In genomic region chr3:123515600-123516359, GRCm38 (mm10) we compare ENCODE assay signal across 8 mouse cellular contexts.
DNase-seq lines count a peak whose midpoint lies in the region; ATAC-seq and TF ChIP-seq lines count a peak whose summit lies in the region.

No protein-coding gene starts in this region.

- H3K4me1 ChIP-seq in heart, embryonic 11.5 days (ENCODE audit: control insufficient read depth, insufficient read depth, low read length) = no peaks in the 10 kb centered on the region
- no peaks in the 10 kb centered on the region for H3K4me1 ChIP-seq in intestine, postnatal 0 days (replicated peaks; ENCODE audit: control insufficient read depth, insufficient read depth, low read length)

- TF ChIP-seq CTCF in intestine, postnatal 0 days (IDR thresholded peaks at IDR 0.05; ENCODE audit: low read depth) = peak; percentile 73

- H3K9me3 ChIP-seq in heart, embryonic 11.5 days (replicated peaks; ENCODE audit: control insufficient read depth, low read length) = no peaks in the 10 kb centered on the region
- H3K9me3 ChIP-seq in intestine, postnatal 0 days (ENCODE audit: control insufficient read depth) = no peaks in the 10 kb centered on the region

- 25% methylated on average over 5 of the region's 5 CpGs for WGBS in heart, embryonic 11.5 days (ENCODE audit: insufficient replicate concordance)
- WGBS in intestine, postnatal 0 days = 16% methylated on average over 5 of the region's 5 CpGs

- H3K27ac ChIP-seq in heart, embryonic 11.5 days (ENCODE audit: low read depth, low read length) = no peak overlapping the region
- H3K27ac ChIP-seq in intestine, postnatal 0 days (ENCODE audit: low read depth, low read length) = no peak overlapping the region

- peak; percentile 63 for DNase-seq in heart, adult 8-10 months (ENCODE audit: low spot score)
- peak; percentile 82 for DNase-seq in 3T3-L1 (ENCODE audit: low read depth, low spot score)
- DNase-seq in MN1 (ENCODE audit: low spot score) = peak; percentile 63
- peak; percentile 72 for DNase-seq in embryo, embryonic 10 days (ENCODE audit: low spot score)
- DNase-seq in mesoderm, embryonic 11.5 days (ENCODE audit: low read depth, low spot score) = peak; percentile 80
- peak; percentile 10 for DNase-seq in thymus, postnatal 25 days

- ATAC-seq in heart, embryonic 11.5 days (replicated peaks; ENCODE audit: insufficient number of reproducible peaks, low FRiP score, low TSS enrichment) = no peak
- no peak for ATAC-seq in intestine, postnatal 0 days

- H3K4me3 ChIP-seq in heart, embryonic 11.5 days (ENCODE audit: low read depth, low read length) = no peak overlapping the region
- H3K4me3 ChIP-seq in intestine, postnatal 0 days (ENCODE audit: low read depth, low read length) = no peak overlapping the region

- H3K4me2 ChIP-seq in heart, embryonic 11.5 days = no peak overlapping the region
- H3K4me2 ChIP-seq in intestine, postnatal 0 days (replicated peaks; ENCODE audit: low read depth) = no peak overlapping the region

- no peaks in the 10 kb centered on the region for H3K36me3 ChIP-seq in heart, embryonic 11.5 days (ENCODE audit: control insufficient read depth, insufficient read depth, low read length)
- H3K36me3 ChIP-seq in intestine, postnatal 0 days (ENCODE audit: control insufficient read depth, insufficient read depth) = no peaks in the 10 kb centered on the region

- H3K9ac ChIP-seq in heart, embryonic 11.5 days (ENCODE audit: low read depth, low read length) = no peak overlapping the region
- H3K9ac ChIP-seq in intestine, postnatal 0 days (ENCODE audit: low read depth, low read length) = no peak overlapping the region

- H3K27me3 ChIP-seq in heart, embryonic 11.5 days (ENCODE audit: control insufficient read depth, insufficient read depth, low read length) = no peaks in the 10 kb centered on the region
- no peaks in the 10 kb centered on the region for H3K27me3 ChIP-seq in intestine, postnatal 0 days (replicated peaks; ENCODE audit: control insufficient read depth, insufficient read depth, low read length)

Comparison
In these comparisons a context has a peak if more than half of its experiments do, and no peak if none do; other contexts are left out.
1. DNase-seq: peak in every context shown above with its lines; median percentile 82 in 3T3-L1; 80 in mesoderm, embryonic 11.5 days; 72 in embryo, embryonic 10 days; 63 in heart, adult 8-10 months; 63 in MN1; 10 in thymus, postnatal 25 days.